Mouse (Mus musculus) lung, adult 2 months (tissue): ENCODE measurements around the gene Dmrtc2. TPM values are rescaled to one million over a fixed set of nuclear protein-coding genes. Genes with fewer than 3 reads are reported as not detected.
"Not testable (repeated sequence)": the region's sequence is repeated elsewhere in the genome, so short reads cannot be mapped to it uniquely, and the experiment has no call there.

Experiments used
- DNase-seq: peaks from one replicate; pipeline ENCODE4 v3.0.0; 2022
- H3K4me1 ChIP-seq: fragments of 200-500 bp; 2 replicates; pipeline ENCODE4 v1.6.1; 2011; ENCODE audit warnings: low read length; ENCODE audit not compliant: control insufficient read depth, insufficient read depth
- H3K4me3 ChIP-seq: fragments of 200-500 bp; replicated peaks from 2 replicates; pipeline ENCODE3; 2011; ENCODE audit warnings: low read depth, mild to moderate bottlenecking, control low read depth, low read length; ENCODE audit errors: extremely low read depth
- CTCF ChIP-seq: fragments of 200-500 bp; IDR thresholded peaks from 2 replicates; pipeline ENCODE4 v1.5.1; 2011; ENCODE audit warnings: mild to moderate bottlenecking, low read length, control low read depth; ENCODE audit not compliant: insufficient read depth
- POLR2A ChIP-seq: fragments of 200-500 bp; IDR thresholded peaks from 2 replicates; pipeline ENCODE4 v1.6.1; 2011; ENCODE audit warnings: low read depth, mild to moderate bottlenecking, control low read depth, low read length, borderline replicate concordance; ENCODE audit errors: extremely low read depth
- WGBS: fragments of 180-500 bp; shearing (Covaris S2); methylation state at CpG from one replicate; pipeline ENCODE4 v1.1.7; 2018; 5-methylcytosine and 5-hydroxymethylcytosine counted together
- polyA plus RNA-seq: library from polyadenylated mRNA; depleted of rRNA; stranded (reverse); fragments of >200 nt; gene quantifications from 2 replicates; pipeline ENCODE4 v1.2.3, GENCODE M21; 2012

Dmrtc2 gene
- polyA plus RNA-seq, 1 experiment = not detected

GRCm38 (mm10) chr7:24887096-24887495 is 17.2 kb downstream of the Dmrtc2 start:
- H3K4me3 ChIP-seq = no peak overlapping the region
- TF ChIP-seq POLR2A (no peak), CTCF (no peak)
- 64% methylated on average over 4 of the region's 4 CpGs for WGBS
- peaks cover 12% of the 10 kb centered on the region for H3K4me1 ChIP-seq
- no peak for DNase-seq

GRCm38 (mm10) chr7:24889431-24890220 is 19.8 kb downstream of the Dmrtc2 start:
- TF ChIP-seq POLR2A (no peak), CTCF (no peak)
- peaks cover 12% of the 10 kb centered on the region for H3K4me1 ChIP-seq
- no peak for DNase-seq
- H3K4me3 ChIP-seq = no peak overlapping the region
- 70% methylated on average over 6 of the region's 6 CpGs for WGBS

- H3K4me1 ChIP-seq = peaks cover 10% of the 10 kb centered on the region
- 28% methylated on average over 10 of the region's 10 CpGs for WGBS
- TF ChIP-seq CTCF (peak; percentile 100), POLR2A (peak; percentile 63; the same call in 1 of the 2 replicates)
- no peak overlapping the region for H3K4me3 ChIP-seq
- DNase-seq = peak; percentile 78
Measured at GRCm38 (mm10) chr7:24890281-24891216, 20.7 kb downstream of the Dmrtc2 start.

- DNase-seq = no peak
- 69% methylated on average over 3 of the region's 3 CpGs for WGBS
- Histone ChIP-seq H3K4me3 (no peak overlapping the region), H3K4me1 (peaks cover 4% of the 10 kb centered on the region; the same call in 1 of the 2 replicates)
- no peak for TF ChIP-seq CTCF
- no peak for TF ChIP-seq POLR2A
Measured at GRCm38 (mm10) chr7:24891241-24892124, 21.6 kb downstream of the Dmrtc2 start.

- 41% methylated on average over 2 of the region's 2 CpGs for WGBS
- DNase-seq = no peak
Measured at GRCm38 (mm10) chr7:24892125-24892583, 22.3 kb downstream of the Dmrtc2 start.

GRCm38 (mm10) chr7:24895749-24896148 is 25.9 kb downstream of the Dmrtc2 start:
- not testable (repeated sequence) for H3K4me1 ChIP-seq, DNase-seq, H3K4me3 ChIP-seq
- WGBS = 86% methylated on average over 2 of the region's 2 CpGs

More at GRCm38 (mm10) chr7:24892125-24892583, 22.3 kb downstream of the Dmrtc2 start:
- Histone ChIP-seq H3K4me3 (no peak overlapping the region), H3K4me1 (peaks cover 4% of the 10 kb centered on the region; the same call in 1 of the 2 replicates)
- TF ChIP-seq CTCF (no peak), POLR2A (no peak)

- TF ChIP-seq POLR2A (no peak), CTCF (no peak)
- DNase-seq = no peak
- WGBS = 86% methylated on average over 8 of the region's 8 CpGs
- H3K4me1 ChIP-seq = peaks cover under 1% of the 10 kb centered on the region; the same call in 1 of the 2 replicates
- no peak overlapping the region for H3K4me3 ChIP-seq
Measured at GRCm38 (mm10) chr7:24896269-24896668, 26.4 kb downstream of the Dmrtc2 start.

GRCm38 (mm10) chr7:24897224-24897623 is 27.4 kb downstream of the Dmrtc2 start, which contains the start of gene Cd79a:
Cd79a (plus strand) TSS chr7:24897381.
- no peak for DNase-seq
- Histone ChIP-seq H3K4me1 (peaks cover 2% of the 10 kb centered on the region; the same call in 1 of the 2 replicates), H3K4me3 (no peak within 1 kb of the TSS)
- 57% methylated on average over 12 of the region's 12 CpGs for WGBS
- TF ChIP-seq POLR2A (0 out of 2 replicates have a peak, but pooled peaks have one; percentile 9), CTCF (no peak)
